Mouse (Mus musculus) bone marrow macrophage, adult 2 months (primary cell): ENCODE results near the gene Naip5.

Experiments
- CTCF ChIP-seq: IDR thresholded peaks from 2 replicates; pipeline ENCODE4 v1.5.1; 2012; ENCODE audit warnings: low read depth, mild to moderate bottlenecking, low read length, moderate library complexity
- POLR2A ChIP-seq: IDR thresholded peaks from 2 replicates; pipeline ENCODE4 v1.6.1; 2012; ENCODE audit warnings: mild to moderate bottlenecking, low read depth, low read length, borderline replicate concordance

GRCm38 (mm10) chr13:100243702-100244101, 2.4 kb downstream of the Naip5 start:
- TF ChIP-seq CTCF (no peak), POLR2A (no peak)
